Mouse (Mus musculus): ENCODE results near the gene Tubb4b. TPM values are rescaled to one million over a fixed set of nuclear protein-coding genes. Genes with fewer than 3 reads are reported as not detected.
A peak's percentile ranks its signal among the peaks of the same experiment; 100 is the strongest.

Gene Tubb4b
- polyA plus RNA-seq, 1 experiment from 2014 or later, result 655 TPM

GRCm38 (mm10) chr2:25194006-25194405, 30.5 kb downstream of the Tubb4b start:
- peaks cover 8% of the 10 kb centered on the region for H3K36me3 ChIP-seq
- no peak overlapping the region for H3K4me3 ChIP-seq
- H3K27me3 ChIP-seq (ENCODE audit: insufficient read depth, poor library complexity, severe bottlenecking), result peaks cover 43% of the 10 kb centered on the region
- peaks cover 34% of the 10 kb centered on the region for H3K4me1 ChIP-seq (replicated peaks)
- 77% methylated on average over 5 of the region's 5 CpGs for WGBS
- H3K27ac ChIP-seq, result no peak overlapping the region
- no peaks in the 10 kb centered on the region for H3K9me3 ChIP-seq
- DNase-seq (ENCODE audit: low spot score), result no peak

DNA sequence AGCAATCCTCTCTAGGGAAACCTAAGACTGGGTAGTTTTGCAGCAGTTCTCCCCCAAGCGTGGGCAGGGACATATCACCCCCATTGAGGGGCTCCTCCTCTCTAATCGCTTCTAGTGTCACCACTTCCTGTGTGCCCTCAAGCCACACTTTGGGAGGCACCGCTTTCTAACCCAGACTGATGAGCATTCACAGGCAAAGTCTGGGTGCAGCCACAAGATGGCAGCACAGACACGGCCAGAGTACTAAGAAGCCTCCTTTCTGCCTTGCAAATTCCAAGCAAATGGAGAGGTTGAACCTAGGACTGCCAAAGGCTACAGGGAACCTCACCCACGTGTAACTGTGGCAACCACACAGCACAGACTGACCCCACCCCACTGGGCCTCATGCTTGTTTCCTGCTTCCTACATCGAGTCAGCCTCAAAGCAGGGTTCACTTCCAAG, 31.2 kb downstream of the Tubb4b start:
- Histone ChIP-seq H3K9me3 (no peaks in the 10 kb centered on the region), H3K27me3 (ENCODE audit: insufficient read depth, poor library complexity, severe bottlenecking) (peaks cover 43% of the 10 kb centered on the region), H3K36me3 (peaks cover 2% of the 10 kb centered on the region), H3K4me3 (peak overlapping the region; percentile 24), H3K4me1 (replicated peaks) (peaks cover 34% of the 10 kb centered on the region), H3K27ac (peak overlapping the region; percentile 64)
- 3% methylated on average over 6 of the region's 6 CpGs for WGBS
- DNase-seq (ENCODE audit: low spot score), result peak; percentile 86

GRCm38 (mm10) chr2:25187841-25188240, 36.7 kb downstream of the Tubb4b start:
- H3K27ac ChIP-seq, result no peak overlapping the region
- 81% methylated on average over 6 of the region's 6 CpGs for WGBS

DNA sequence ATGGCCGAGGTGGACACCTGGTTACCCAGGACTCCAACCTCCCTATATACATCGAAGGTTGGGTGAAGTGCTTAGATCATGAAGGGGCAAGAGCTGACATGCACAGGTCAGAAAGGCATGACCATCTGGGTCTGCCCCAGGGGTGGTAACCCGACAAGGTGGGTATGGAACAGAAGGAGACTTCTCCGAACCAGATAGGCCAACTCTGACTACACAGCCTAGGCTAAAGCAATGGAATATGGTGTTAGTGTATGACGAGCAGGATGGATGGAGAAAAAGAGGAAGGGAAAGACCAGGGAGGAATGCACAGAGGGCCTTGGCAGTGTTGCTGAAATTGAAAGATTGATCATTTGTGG, 37.9 kb downstream of the Tubb4b start:
- H3K27me3 ChIP-seq (ENCODE audit: insufficient read depth, poor library complexity, severe bottlenecking), result peaks cover 6% of the 10 kb centered on the region
- no peaks in the 10 kb centered on the region for H3K9me3 ChIP-seq
- peaks cover 24% of the 10 kb centered on the region for H3K36me3 ChIP-seq
- H3K4me3 ChIP-seq, result peak overlapping the region; percentile 85
- DNase-seq (ENCODE audit: low spot score), result no peak
- peak overlapping the region; percentile 98 for H3K27ac ChIP-seq
- H3K4me1 ChIP-seq (replicated peaks), result peaks cover 49% of the 10 kb centered on the region
- whole genome bisulfite sequencing, result 34% methylated on average over 5 of the region's 5 CpGs

More at GRCm38 (mm10) chr2:25187841-25188240, 36.7 kb downstream of the Tubb4b start:
- H3K4me1 ChIP-seq (replicated peaks), result peaks cover 44% of the 10 kb centered on the region
- H3K36me3 ChIP-seq, result peaks cover 20% of the 10 kb centered on the region
- DNase-seq (ENCODE audit: low spot score), result no peak
- no peak overlapping the region for H3K4me3 ChIP-seq
- no peaks in the 10 kb centered on the region for H3K9me3 ChIP-seq
- peaks cover 6% of the 10 kb centered on the region for H3K27me3 ChIP-seq (ENCODE audit: insufficient read depth, poor library complexity, severe bottlenecking)

- Histone ChIP-seq H3K9me3 (no peaks in the 10 kb centered on the region), H3K4me1 (replicated peaks) (peaks cover 50% of the 10 kb centered on the region), H3K36me3 (peaks cover 24% of the 10 kb centered on the region), H3K4me3 (peak overlapping the region; percentile 85), H3K27me3 (ENCODE audit: insufficient read depth, poor library complexity, severe bottlenecking) (peaks cover 6% of the 10 kb centered on the region), H3K27ac (peak overlapping the region; percentile 98)
- under 1% methylated on average over 64 of the region's 64 CpGs for WGBS
- peak; percentile 95 for DNase-seq (ENCODE audit: low spot score)
Measured at GRCm38 (mm10) chr2:25185625-25186574, 38.6 kb downstream of the Tubb4b start.

GRCm38 (mm10) chr2:25184496-25184895, 40.0 kb downstream of the Tubb4b start:
- no peak for DNase-seq (ENCODE audit: low spot score)
- Histone ChIP-seq H3K4me1 (replicated peaks) (peaks cover 62% of the 10 kb centered on the region), H3K27ac (peak overlapping the region; percentile 98), H3K9me3 (no peaks in the 10 kb centered on the region), H3K4me3 (peak overlapping the region; percentile 85), H3K36me3 (peaks cover 24% of the 10 kb centered on the region), H3K27me3 (ENCODE audit: insufficient read depth, poor library complexity, severe bottlenecking) (peaks cover 9% of the 10 kb centered on the region)
- 95% methylated on average over 7 of the region's 7 CpGs for WGBS

DNA sequence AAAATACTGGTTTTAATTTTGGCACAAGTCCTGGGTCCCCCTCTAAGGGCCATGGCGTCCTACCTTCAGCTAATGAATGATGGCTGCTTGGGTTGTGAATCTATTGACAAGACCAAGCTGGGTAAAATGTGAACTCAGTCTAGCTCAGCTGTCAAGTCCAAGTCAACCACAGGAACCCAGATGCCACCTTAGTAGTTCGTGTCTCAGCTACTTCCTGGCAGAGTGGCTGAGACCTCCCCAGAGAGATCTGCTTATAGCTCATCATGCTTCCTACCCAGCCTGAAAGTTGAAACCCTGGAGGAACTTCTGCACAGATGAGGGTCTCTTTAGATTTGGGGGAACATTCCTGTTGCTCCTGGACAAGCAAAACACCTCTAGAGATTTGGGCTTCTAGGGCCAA, 41.2 kb downstream of the Tubb4b start:
- H3K4me3 ChIP-seq, result peak overlapping the region; percentile 85
- 52% methylated on average over 2 of the region's 2 CpGs for WGBS
- H3K9me3 ChIP-seq, result no peaks in the 10 kb centered on the region
- no peak for DNase-seq (ENCODE audit: low spot score)
- peaks cover 73% of the 10 kb centered on the region for H3K4me1 ChIP-seq (replicated peaks)
- H3K27me3 ChIP-seq (ENCODE audit: insufficient read depth, poor library complexity, severe bottlenecking), result peaks cover 17% of the 10 kb centered on the region
- peak overlapping the region; percentile 98 for H3K27ac ChIP-seq
- H3K36me3 ChIP-seq, result peaks cover 24% of the 10 kb centered on the region

- Histone ChIP-seq H3K27me3 (ENCODE audit: insufficient read depth, poor library complexity, severe bottlenecking) (peaks cover 17% of the 10 kb centered on the region), H3K4me3 (peak overlapping the region; percentile 85), H3K4me1 (replicated peaks) (peaks cover 80% of the 10 kb centered on the region), H3K9me3 (no peaks in the 10 kb centered on the region), H3K36me3 (peaks cover 24% of the 10 kb centered on the region), H3K27ac (peak overlapping the region; percentile 98)
- 12% methylated on average over 6 of the region's 6 CpGs for WGBS
- no peak for DNase-seq (ENCODE audit: low spot score)
Measured at GRCm38 (mm10) chr2:25182664-25183063, 41.8 kb downstream of the Tubb4b start.

DNA sequence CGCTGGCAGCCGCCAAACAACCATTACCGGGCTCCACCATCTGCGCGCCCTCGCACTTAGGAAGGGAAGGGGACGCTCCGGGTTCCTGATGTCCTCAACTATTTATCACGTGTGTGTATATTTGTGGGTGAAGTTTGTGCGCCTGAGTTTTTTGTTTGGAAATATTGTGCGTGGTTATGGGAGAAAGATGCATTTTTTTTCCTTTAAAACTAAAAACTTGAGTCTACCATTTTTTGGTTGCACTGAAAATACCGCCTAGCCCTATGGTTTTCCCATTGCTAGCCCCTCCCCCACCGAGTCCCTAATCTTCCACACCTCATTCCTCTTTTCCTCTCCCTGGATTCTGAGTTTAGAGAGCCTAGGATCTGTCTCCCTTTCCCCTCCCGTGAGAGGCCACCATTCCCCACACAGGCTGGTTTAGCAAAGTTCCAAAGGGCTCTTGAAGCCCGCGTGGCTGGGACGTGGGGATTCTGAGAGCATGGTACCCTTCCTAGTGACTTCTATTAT, 42.6 kb downstream of the Tubb4b start:
- Histone ChIP-seq H3K4me3 (peak overlapping the region; percentile 85), H3K4me1 (replicated peaks) (peaks cover 84% of the 10 kb centered on the region), H3K9me3 (no peaks in the 10 kb centered on the region), H3K27ac (peak overlapping the region; percentile 98), H3K27me3 (ENCODE audit: insufficient read depth, poor library complexity, severe bottlenecking) (peaks cover 17% of the 10 kb centered on the region), H3K36me3 (peaks cover 24% of the 10 kb centered on the region)
- under 1% methylated on average over 17 of the region's 17 CpGs for WGBS
- DNase-seq (ENCODE audit: low spot score), result no peak

- under 1% methylated on average over 100 of the region's 100 CpGs for WGBS
- peak; percentile 75 for DNase-seq (ENCODE audit: low spot score)
Measured at GRCm38 (mm10) chr2:25180973-25181890, 43.3 kb downstream of the Tubb4b start.

GRCm38 (mm10) chr2:25180478-25180903, 44.0 kb downstream of the Tubb4b start, which contains the start of gene Nrarp:
Gene Nrarp, plus strand, starts transcription at chr2:25180758.
- Histone ChIP-seq H3K9me3 (no peaks in the 10 kb centered on the region), H3K27ac (peak within 1 kb of the TSS; percentile 98), H3K4me1 (replicated peaks) (peaks cover 84% of the 10 kb centered on the region), H3K27me3 (ENCODE audit: insufficient read depth, poor library complexity, severe bottlenecking) (peaks cover 20% of the 10 kb centered on the region), H3K4me3 (peak within 1 kb of the TSS; percentile 85), H3K36me3 (peaks cover 24% of the 10 kb centered on the region)
- under 1% methylated on average over 35 of the region's 35 CpGs for WGBS
- peak; percentile 97 for DNase-seq (ENCODE audit: low spot score)

More at GRCm38 (mm10) chr2:25180973-25181890, 43.3 kb downstream of the Tubb4b start:
- Histone ChIP-seq H3K36me3 (peaks cover 24% of the 10 kb centered on the region), H3K4me3 (peak overlapping the region; percentile 85), H3K9me3 (no peaks in the 10 kb centered on the region), H3K4me1 (replicated peaks) (peaks cover 84% of the 10 kb centered on the region), H3K27ac (peak overlapping the region; percentile 98), H3K27me3 (ENCODE audit: insufficient read depth, poor library complexity, severe bottlenecking) (peaks cover 20% of the 10 kb centered on the region)

- no peak for DNase-seq (ENCODE audit: low spot score)
- Histone ChIP-seq H3K36me3 (peaks cover 21% of the 10 kb centered on the region), H3K27ac (peak overlapping the region; percentile 98), H3K4me1 (replicated peaks) (peaks cover 84% of the 10 kb centered on the region), H3K4me3 (peak overlapping the region; percentile 85), H3K27me3 (ENCODE audit: insufficient read depth, poor library complexity, severe bottlenecking) (peaks cover 18% of the 10 kb centered on the region), H3K9me3 (no peaks in the 10 kb centered on the region)
- WGBS, result 41% methylated on average over 15 of the region's 15 CpGs
Measured at GRCm38 (mm10) chr2:25179566-25180217, 44.8 kb downstream of the Tubb4b start.
